Mouse (Mus musculus): ENCODE measurements around the gene Ric1. TPM values are rescaled to one million over a fixed set of nuclear protein-coding genes. Genes with fewer than 3 reads are reported as not detected.

Gene Ric1
- polyA plus RNA-seq, 1 experiment from 2014 or later, result 14.9 TPM

DNA sequence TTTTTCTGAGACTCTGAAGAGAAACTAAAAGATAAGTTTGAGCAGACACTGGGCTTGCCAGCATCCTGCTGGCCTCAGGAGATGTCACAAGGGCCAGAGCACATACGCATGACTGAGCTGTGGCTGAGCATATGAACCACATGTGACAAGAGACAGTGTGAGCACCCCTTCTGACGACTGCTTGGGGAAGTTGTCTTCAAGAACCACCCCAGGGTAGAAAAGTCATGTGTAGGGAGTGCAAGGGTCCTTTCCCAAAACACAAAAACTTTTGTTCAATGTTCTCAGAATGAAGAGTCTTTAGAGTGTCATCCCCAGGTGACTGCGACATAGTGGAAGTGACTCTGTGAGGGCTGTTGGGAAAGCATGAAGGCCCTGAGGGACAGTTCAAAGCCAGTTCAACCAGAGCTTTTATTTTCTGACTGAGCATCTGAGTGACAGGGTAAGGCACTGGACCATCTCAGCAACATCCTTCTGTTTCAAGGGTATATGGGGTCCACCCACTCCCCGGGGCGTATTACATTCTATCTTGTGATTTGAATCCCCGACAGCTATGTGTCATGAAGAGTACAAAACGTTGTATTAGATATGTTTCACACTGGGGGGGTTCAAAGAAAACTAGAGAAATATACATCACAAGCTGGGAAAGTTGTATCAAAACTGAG lies 35.4 kb upstream of the Ric1 start:
- Histone ChIP-seq H3K4me1 (replicated peaks) (peaks cover 10% of the 10 kb centered on the region), H3K4me2 (no peak overlapping the region), H3K36me3 (no peaks in the 10 kb centered on the region), H3K27ac (no peak overlapping the region), H3K27me3 (no peaks in the 10 kb centered on the region), H3K9me3 (no peaks in the 10 kb centered on the region), H3K9ac (no peak overlapping the region), H3K4me3 (no peak overlapping the region)
- ATAC-seq (ENCODE audit: low FRiP score), result no peak
- 78% methylated on average over 7 of the region's 7 CpGs for WGBS

DNA sequence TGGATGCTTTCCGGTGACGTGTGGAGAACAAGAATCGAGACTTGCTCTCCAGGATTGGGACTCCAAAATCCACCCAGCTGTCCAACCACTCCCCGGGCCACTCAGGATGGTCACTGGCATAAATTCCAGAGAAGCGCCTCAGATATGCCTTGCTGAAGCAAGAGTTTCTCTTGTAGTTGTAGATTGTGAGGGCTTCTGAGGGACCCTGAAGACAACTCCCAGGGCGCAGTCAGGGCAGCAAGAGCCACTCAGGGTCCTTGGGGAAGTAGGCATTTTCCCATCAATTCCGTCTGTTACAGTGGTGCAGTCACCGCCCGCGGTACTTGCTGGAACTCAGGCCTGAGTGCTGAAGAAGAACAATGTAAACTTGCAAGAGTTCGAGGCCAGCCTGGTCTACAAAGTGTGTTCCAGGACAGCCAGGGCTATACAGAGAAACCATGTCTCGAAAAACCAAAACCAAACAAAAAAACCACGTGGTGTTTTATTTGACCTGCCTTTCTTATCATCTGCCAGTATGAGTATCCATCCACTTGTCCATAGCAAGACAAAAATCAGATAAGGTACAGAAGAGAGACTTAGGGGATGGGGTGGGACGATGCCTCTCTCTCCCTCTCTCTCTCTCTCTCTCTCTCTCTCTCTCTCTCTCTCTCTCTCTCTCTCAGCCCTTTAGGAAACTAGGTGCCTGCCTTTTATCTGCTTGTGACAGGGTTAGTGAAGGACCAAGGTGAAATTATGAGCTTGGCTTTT lies 34.6 kb upstream of the Ric1 start:
- no peak for ATAC-seq (ENCODE audit: low FRiP score)
- peaks cover 5% of the 10 kb centered on the region for H3K4me1 ChIP-seq (replicated peaks)
- H3K4me2 ChIP-seq, result no peak overlapping the region
- no peak overlapping the region for H3K9ac ChIP-seq
- H3K27ac ChIP-seq, result no peak overlapping the region
- 88% methylated on average over 14 of the region's 14 CpGs for WGBS
- H3K36me3 ChIP-seq, result no peaks in the 10 kb centered on the region
- no peaks in the 10 kb centered on the region for H3K9me3 ChIP-seq
- no peaks in the 10 kb centered on the region for H3K27me3 ChIP-seq
- no peak overlapping the region for H3K4me3 ChIP-seq

DNA sequence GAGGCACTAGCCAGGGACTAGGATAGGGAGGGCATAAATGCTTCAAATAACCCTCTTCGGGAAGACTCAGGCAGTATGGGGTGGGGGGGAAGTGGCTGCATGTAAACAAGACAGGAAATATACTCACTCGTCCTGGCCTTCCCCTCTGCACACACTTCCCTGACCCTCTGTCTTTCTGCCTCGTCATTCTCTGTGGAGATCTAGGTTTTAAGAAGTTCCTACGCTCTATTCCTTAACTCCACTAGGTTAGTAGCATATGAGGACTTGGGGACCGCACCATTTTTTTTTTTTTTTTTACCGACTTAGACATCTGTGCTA lies 34.0 kb upstream of the Ric1 start:
- Histone ChIP-seq H3K9ac (no peak overlapping the region), H3K4me3 (no peak overlapping the region), H3K9me3 (no peaks in the 10 kb centered on the region), H3K4me2 (no peak overlapping the region), H3K27ac (no peak overlapping the region), H3K36me3 (no peaks in the 10 kb centered on the region), H3K27me3 (no peaks in the 10 kb centered on the region), H3K4me1 (replicated peaks) (peaks cover 4% of the 10 kb centered on the region; the same call in 1 of the 2 replicates)
- WGBS, result 71% methylated on average over 6 of the region's 6 CpGs
- ATAC-seq (ENCODE audit: low FRiP score), result no peak

DNA sequence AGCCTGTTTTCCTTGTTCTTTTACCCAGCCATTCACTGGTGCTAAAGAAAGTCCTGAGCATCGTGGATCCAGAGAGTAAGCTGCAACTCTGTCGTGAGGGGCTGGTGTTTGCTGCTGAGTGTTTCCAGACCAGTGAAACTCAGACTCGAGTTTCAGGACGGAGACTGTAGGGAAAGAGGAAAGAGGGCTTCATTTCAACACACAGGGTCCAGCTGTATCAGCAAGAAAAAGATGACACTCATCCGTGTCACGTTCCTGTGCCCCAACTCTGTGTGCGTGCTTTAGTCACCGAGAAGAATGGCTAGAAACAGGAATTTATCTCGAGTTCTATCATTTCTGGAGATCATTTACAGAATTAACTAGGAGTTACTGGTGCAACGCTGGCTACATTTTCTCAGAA lies 33.7 kb upstream of the Ric1 start:
- 78% methylated on average over 10 of the region's 10 CpGs for WGBS
- Histone ChIP-seq H3K4me3 (no peak overlapping the region), H3K9me3 (no peaks in the 10 kb centered on the region), H3K4me1 (replicated peaks) (peaks cover 4% of the 10 kb centered on the region; the same call in 1 of the 2 replicates), H3K4me2 (no peak overlapping the region), H3K36me3 (no peaks in the 10 kb centered on the region), H3K9ac (no peak overlapping the region), H3K27ac (no peak overlapping the region), H3K27me3 (no peaks in the 10 kb centered on the region)
- no peak for ATAC-seq (ENCODE audit: low FRiP score)

DNA sequence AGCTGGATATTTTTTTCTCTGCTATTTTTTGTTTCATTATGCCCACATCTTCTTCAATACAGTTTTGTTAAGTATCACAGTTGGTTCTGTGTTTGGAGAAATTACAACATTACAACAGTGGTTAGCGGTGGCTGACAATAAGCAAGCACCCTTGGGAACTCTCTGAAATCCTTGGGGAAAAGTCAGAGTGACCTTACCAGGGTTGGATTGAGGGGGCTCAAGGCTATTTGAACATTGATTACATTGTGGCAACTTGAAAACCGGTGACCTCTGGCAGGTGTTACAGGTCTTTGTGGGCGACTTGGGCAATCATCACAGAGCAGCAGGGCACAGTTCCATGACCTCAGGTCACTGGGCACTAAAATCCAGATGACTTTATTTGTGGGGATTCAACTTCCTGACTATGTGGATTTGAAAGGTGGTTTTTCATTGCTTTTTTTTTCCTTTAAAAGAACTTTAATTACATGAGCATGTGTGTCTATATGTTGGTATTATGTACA lies 32.2 kb upstream of the Ric1 start:
- Histone ChIP-seq H3K36me3 (no peaks in the 10 kb centered on the region), H3K4me1 (replicated peaks) (no peaks in the 10 kb centered on the region), H3K27ac (no peak overlapping the region), H3K4me2 (no peak overlapping the region), H3K27me3 (no peaks in the 10 kb centered on the region), H3K4me3 (no peak overlapping the region), H3K9me3 (no peaks in the 10 kb centered on the region), H3K9ac (no peak overlapping the region)
- 85% methylated on average over 3 of the region's 3 CpGs for WGBS
- ATAC-seq (ENCODE audit: low FRiP score), result no peak

DNA sequence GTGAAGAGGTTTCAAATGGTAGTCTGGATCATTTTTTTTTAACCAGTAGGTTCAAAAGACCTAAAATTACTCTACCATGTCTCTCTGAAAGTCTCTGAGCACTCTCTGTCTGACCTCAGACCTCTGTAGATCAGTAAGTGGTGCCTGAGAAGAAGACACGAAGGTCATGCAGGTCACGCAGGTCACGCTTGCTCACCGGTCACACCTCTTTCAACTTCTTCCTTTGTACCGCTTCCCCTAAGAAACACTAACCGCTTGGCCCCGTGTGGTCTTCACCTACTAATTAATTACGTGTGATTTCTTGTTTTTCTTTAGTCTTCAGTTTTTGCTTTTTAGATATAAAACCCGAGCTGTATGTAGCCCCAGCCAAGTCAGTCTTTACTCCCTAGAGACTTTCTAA lies 30.6 kb upstream of the Ric1 start:
- no peak overlapping the region for H3K27ac ChIP-seq
- no peaks in the 10 kb centered on the region for H3K4me1 ChIP-seq (replicated peaks)
- 72% methylated on average over 9 of the region's 9 CpGs for WGBS
- H3K9ac ChIP-seq, result no peak overlapping the region
- no peaks in the 10 kb centered on the region for H3K27me3 ChIP-seq
- H3K36me3 ChIP-seq, result no peaks in the 10 kb centered on the region
- no peak overlapping the region for H3K4me2 ChIP-seq
- H3K4me3 ChIP-seq, result no peak overlapping the region
- no peaks in the 10 kb centered on the region for H3K9me3 ChIP-seq
- ATAC-seq (ENCODE audit: low FRiP score), result no peak

DNA sequence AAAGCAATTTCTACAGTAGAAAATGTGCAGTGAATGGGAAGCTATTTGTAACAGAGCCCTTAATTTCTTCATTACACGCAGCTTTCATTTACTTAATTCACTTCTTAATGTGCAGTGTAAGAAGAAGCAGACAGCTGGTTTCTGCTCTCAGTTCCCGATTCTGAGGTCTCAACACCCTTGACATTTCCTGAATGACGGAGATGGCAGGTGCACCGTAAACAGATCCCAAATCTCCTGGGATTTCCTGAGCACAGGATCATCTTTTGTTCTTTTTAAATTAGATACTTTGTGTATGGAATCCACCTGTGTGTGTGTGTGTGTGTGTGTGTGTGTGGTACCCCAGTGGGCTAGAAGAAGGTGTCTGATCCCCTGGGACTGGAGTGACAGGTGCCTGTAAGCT lies 27.6 kb upstream of the Ric1 start:
- Histone ChIP-seq H3K9ac (no peak overlapping the region), H3K4me3 (no peak overlapping the region), H3K4me1 (replicated peaks) (no peaks in the 10 kb centered on the region), H3K27ac (no peak overlapping the region), H3K27me3 (no peaks in the 10 kb centered on the region), H3K4me2 (no peak overlapping the region), H3K9me3 (no peaks in the 10 kb centered on the region), H3K36me3 (no peaks in the 10 kb centered on the region)
- WGBS, result 60% methylated on average over 4 of the region's 4 CpGs
- no peak for ATAC-seq (ENCODE audit: low FRiP score)

DNA sequence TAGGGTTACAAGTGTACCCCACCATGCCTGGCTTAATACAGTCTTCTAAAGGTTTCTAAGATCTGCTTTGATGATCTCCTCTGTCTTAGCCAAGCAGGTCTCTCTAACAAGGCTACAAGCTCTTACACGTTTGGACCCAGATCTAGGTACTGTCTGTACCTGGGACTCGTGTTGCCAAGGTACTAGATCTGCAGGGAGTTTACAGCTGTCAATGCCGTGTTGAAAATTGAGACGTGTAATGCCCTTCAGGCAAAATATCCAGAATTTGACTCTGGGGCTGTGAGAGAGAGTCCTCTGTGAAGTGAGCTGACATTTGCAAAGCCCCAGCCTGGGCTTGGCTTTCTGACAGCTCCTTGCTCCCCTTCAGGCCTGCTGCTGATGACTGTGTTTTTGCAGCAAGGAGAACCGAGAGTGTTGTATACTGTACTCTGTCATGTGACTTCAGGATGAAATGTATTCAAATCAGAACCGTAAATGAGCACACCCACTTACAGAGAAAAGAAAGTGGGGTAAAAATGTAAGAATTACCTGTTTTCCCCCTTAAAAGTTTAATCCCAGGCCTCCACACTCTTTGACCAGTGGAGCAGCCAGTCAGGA lies 26.0 kb upstream of the Ric1 start:
- Histone ChIP-seq H3K27ac (no peak overlapping the region), H3K9me3 (no peaks in the 10 kb centered on the region), H3K4me1 (replicated peaks) (peaks cover 2% of the 10 kb centered on the region; the same call in 1 of the 2 replicates), H3K9ac (no peak overlapping the region), H3K36me3 (no peaks in the 10 kb centered on the region), H3K4me3 (no peak overlapping the region), H3K27me3 (no peaks in the 10 kb centered on the region), H3K4me2 (no peak overlapping the region)
- WGBS, result 78% methylated on average over 6 of the region's 6 CpGs
- no peak for ATAC-seq (ENCODE audit: low FRiP score)

DNA sequence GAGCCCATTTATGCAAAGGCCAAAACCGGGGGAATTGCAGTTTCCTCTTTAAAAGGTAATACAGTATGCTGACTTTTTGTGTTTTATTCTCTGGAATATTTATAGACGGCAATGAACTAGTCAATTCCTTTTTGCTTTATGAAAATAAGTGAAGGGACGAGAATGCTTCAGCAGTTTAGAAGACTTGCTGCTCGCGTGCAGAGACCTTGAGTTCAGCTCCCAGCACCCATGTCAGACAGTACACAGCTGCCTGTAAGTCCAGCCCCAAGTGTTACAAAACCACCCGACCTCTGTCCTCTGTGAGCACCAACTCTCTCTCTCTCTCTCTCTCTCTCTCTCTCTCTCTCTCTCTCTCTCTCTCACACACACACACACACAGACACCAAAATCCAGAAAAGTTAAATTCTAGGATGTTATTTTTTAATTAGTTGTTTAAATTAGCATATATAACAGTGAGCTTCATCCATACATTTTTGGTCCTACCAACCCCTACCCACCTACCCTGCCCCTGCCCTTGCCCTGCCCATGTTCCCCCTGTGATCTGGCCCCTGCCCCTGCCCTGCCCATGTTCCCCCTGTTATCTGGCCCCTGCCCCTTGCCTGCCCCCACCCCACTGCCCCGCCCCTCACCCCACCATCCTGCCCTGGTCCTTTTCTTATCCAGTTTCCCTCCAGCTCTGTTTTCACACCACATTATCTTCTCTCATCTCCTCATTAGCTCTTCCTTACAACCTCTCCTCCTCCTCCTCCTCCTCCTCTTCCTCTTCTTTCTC lies 25.1 kb upstream of the Ric1 start:
- Histone ChIP-seq H3K27ac (no peak overlapping the region), H3K4me2 (no peak overlapping the region), H3K4me1 (replicated peaks) (peaks cover 4% of the 10 kb centered on the region; the same call in 1 of the 2 replicates), H3K27me3 (no peaks in the 10 kb centered on the region), H3K9ac (no peak overlapping the region), H3K4me3 (no peak overlapping the region), H3K36me3 (no peaks in the 10 kb centered on the region), H3K9me3 (no peaks in the 10 kb centered on the region)
- WGBS, result 83% methylated on average over 7 of the region's 7 CpGs
- ATAC-seq (ENCODE audit: low FRiP score), result no peak

DNA sequence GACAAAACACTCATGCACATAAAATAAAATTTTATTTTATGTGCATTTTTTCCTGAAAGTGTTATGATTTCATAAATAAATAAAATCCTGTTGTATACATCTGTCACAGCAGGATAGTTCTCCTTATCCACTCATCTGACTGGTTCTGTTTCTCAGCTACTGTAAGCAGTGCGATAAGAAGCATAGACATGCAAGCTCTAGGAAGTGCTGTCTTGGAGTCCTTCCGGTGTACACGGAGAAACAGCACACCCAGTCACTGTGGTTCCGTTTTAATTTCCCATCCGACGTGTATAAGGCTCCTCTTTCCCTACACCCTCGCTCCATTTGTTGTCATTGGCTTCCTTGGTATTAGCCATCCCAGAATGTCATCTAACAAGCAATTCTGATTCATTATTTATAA lies 24.2 kb upstream of the Ric1 start:
- H3K27ac ChIP-seq, result no peak overlapping the region
- ATAC-seq (ENCODE audit: low FRiP score), result no peak

DNA sequence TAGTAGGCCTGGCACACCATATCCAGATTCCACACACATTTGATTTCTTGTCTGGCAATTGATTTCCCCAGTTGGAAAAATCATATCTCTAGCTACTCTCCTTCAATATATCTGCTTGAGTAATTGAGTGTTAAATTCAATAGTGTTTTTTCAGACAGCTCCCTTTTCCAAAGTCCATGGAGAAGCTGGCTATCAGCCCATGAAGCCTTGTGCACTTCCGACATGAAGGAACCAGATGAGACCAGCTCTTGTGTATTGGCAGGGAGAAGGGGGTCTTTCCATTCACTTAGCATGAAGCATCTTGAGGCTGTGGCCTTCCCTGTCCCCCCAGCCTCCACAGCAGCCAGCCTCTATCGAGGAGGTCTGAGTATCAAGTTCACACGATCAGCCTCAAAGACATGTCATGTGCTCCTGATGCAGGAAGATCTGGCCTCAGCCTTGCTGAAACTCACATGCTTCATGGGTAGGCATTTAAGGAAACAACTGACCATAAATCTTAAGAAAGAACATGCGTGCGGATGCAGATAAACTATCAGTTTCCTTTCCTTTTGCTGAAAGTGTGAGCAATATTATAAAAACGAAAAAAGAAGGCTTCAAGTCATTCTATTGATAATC lies 23.1 kb upstream of the Ric1 start:
- Histone ChIP-seq H3K36me3 (no peaks in the 10 kb centered on the region), H3K4me1 (replicated peaks) (peaks cover 4% of the 10 kb centered on the region; the same call in 1 of the 2 replicates), H3K4me2 (no peak overlapping the region), H3K4me3 (no peak overlapping the region), H3K27ac (no peak overlapping the region), H3K9ac (no peak overlapping the region), H3K27me3 (no peaks in the 10 kb centered on the region), H3K9me3 (no peaks in the 10 kb centered on the region)
- ATAC-seq (ENCODE audit: low FRiP score), result no peak
- 86% methylated on average over 6 of the region's 6 CpGs for WGBS

More for the DNA sequence above, 24.2 kb upstream of the Ric1 start:
- Histone ChIP-seq H3K9me3 (no peaks in the 10 kb centered on the region), H3K27me3 (no peaks in the 10 kb centered on the region), H3K9ac (no peak overlapping the region), H3K4me1 (replicated peaks) (peaks cover 4% of the 10 kb centered on the region; the same call in 1 of the 2 replicates), H3K4me3 (no peak overlapping the region), H3K36me3 (no peaks in the 10 kb centered on the region), H3K4me2 (no peak overlapping the region)
- WGBS, result 91% methylated on average over 7 of the region's 7 CpGs

DNA sequence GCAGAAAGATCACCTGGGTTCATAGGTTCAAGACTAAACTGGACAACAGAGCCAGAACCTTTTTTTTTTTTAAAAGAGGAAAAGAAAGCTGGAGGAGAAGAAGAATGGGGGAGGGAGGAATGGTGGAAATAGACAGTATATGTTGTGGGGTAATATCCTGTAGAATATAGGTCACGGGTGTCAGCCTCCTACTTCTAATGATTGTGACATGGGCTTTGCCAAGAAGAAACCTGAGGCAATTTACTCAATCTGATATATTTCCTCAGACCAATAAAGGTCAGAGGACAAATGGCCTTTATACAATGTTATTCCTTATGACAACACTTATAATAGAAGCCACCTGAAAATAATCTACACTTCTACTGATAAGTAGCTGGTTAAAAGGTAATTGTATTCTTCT lies 21.7 kb upstream of the Ric1 start:
- Histone ChIP-seq H3K4me1 (replicated peaks) (peaks cover 4% of the 10 kb centered on the region; the same call in 1 of the 2 replicates), H3K27me3 (no peaks in the 10 kb centered on the region), H3K4me2 (no peak overlapping the region), H3K4me3 (no peak overlapping the region), H3K27ac (no peak overlapping the region), H3K9ac (no peak overlapping the region), H3K36me3 (no peaks in the 10 kb centered on the region), H3K9me3 (no peaks in the 10 kb centered on the region)
- ATAC-seq (ENCODE audit: low FRiP score), result no peak
- 96% methylated on average over 1 of the region's 1 CpGs for WGBS

Measured in hindbrain, embryonic 13.5 days (tissue).